Mouse (Mus musculus) myocyte (in vitro differentiated cells): Measurements from ENCODE around the gene Enho.

Experiments
- CEBPB ChIP-seq: IDR thresholded peaks from 2 replicates; pipeline ENCODE4 v1.6.1; 2011; ENCODE audit warnings: mild to moderate bottlenecking, moderate library complexity; ENCODE audit not compliant: poor library complexity, insufficient read depth, severe bottlenecking
- E2F4 ChIP-seq: IDR thresholded peaks from one replicate; pipeline ENCODE4 v1.6.1; 2011; ENCODE audit warnings: mild to moderate bottlenecking, control low read depth, moderate library complexity; ENCODE audit not compliant: insufficient read depth
- MAX ChIP-seq: IDR thresholded peaks from one replicate; pipeline ENCODE4 v1.6.1; 2011; ENCODE audit warnings: low read depth, mild to moderate bottlenecking, control low read depth
- POLR2A ChIP-seq: IDR thresholded peaks from one replicate; pipeline ENCODE4 v1.6.1; 2011; ENCODE audit warnings: low read depth, mild to moderate bottlenecking, control low read depth, moderate library complexity; ENCODE audit not compliant: insufficient read length
- POLR2AphosphoS2 ChIP-seq: IDR thresholded peaks from one replicate; pipeline ENCODE4 v1.6.1; 2011; ENCODE audit warnings: low read depth, control low read depth; ENCODE audit not compliant: insufficient read length
- TCF12 ChIP-seq: IDR thresholded peaks from one replicate; pipeline ENCODE4 v1.6.1; 2011; ENCODE audit warnings: mild to moderate bottlenecking, control low read depth; ENCODE audit not compliant: poor library complexity, insufficient read depth, severe bottlenecking

DNA sequence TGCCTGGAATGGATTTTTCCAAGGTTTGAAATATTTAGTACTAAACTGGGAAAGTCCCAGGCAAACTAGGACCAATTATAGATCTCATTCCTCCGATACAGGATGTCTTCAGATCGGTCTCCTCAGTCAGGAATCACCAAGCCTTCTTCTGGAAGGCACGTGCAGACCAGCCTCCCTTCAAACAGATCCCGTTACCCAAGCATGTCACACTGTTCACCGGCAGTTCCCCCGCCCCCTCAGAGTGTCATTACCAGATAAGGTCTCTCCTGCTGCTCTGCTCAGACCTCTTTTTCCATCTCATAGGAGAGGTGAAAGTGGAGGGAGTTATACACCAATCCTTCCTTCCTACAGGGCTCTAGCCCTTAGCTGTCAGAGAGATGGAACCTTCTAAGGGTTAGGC is 13.6 kb upstream of the Enho start:
- TF ChIP-seq POLR2A: no peak
- TF ChIP-seq MAX: no peak
- no peak for TF ChIP-seq POLR2AphosphoS2
- no peak for TF ChIP-seq TCF12
- no peak for TF ChIP-seq E2F4
- no peak for TF ChIP-seq CEBPB
